Mouse (Mus musculus) liver, embryonic 16.5 days (tissue): ENCODE measurements around the gene Zfp964. TPM values are rescaled to one million over a fixed set of nuclear protein-coding genes. Genes with fewer than 3 reads are reported as not detected.
A peak's percentile ranks its signal among the peaks of the same experiment; 100 is the strongest.
"Not testable (repeated sequence)": the region's sequence is repeated elsewhere in the genome, so short reads cannot be mapped to it uniquely, and the experiment has no call there.

Experiments used
- ATAC-seq: fragments of 200-750 bp; cut with Nextera tagmentation; 2 replicates; pipeline ENCODE4 v1.8.0; 2017; ENCODE audit warnings: low read depth, mild to moderate bottlenecking, moderate number of reproducible peaks, moderate library complexity
- H3K27ac ChIP-seq: fragments of 300-500 bp; sonication (generic); 2 replicates; pipeline ENCODE4 v1.5.1; 2014; ENCODE audit warnings: mild to moderate bottlenecking, low read length
- H3K27me3 ChIP-seq: fragments of 300-500 bp; sonication (generic); 2 replicates; pipeline ENCODE4 v1.6.1; 2014; ENCODE audit warnings: low read depth, low read length, mixed read lengths; ENCODE audit not compliant: control insufficient read depth, insufficient read depth
- H3K36me3 ChIP-seq: fragments of 300-500 bp; sonication (generic); 2 replicates; pipeline ENCODE4 v1.6.1; 2014; ENCODE audit warnings: mild to moderate bottlenecking; ENCODE audit not compliant: control insufficient read depth, insufficient read depth
- H3K4me1 ChIP-seq: fragments of 300-500 bp; sonication (generic); 2 replicates; pipeline ENCODE4 v1.6.1; 2014; ENCODE audit warnings: low read depth, low read length, mixed read lengths; ENCODE audit not compliant: control insufficient read depth
- H3K4me2 ChIP-seq: fragments of 300-500 bp; sonication (generic); 2 replicates; pipeline ENCODE4 v1.6.1; 2014; ENCODE audit warnings: low read depth, low read length, mixed read lengths
- H3K4me3 ChIP-seq: fragments of 300-500 bp; sonication (generic); 2 replicates; pipeline ENCODE4 v1.5.1; 2014; ENCODE audit warnings: low read depth, mild to moderate bottlenecking, low read length
- H3K9ac ChIP-seq: fragments of 300-500 bp; sonication (generic); 2 replicates; pipeline ENCODE4 v1.6.1; 2014; ENCODE audit warnings: low read depth, low read length
- H3K9me3 ChIP-seq: fragments of 300-500 bp; sonication (generic); replicated peaks from 2 replicates; pipeline ENCODE4 v1.6.1; 2016; ENCODE audit warnings: low read length; ENCODE audit not compliant: control insufficient read depth
- WGBS: fragments of 180-500 bp; shearing (Covaris S2); extraction: QIAGEN DNeasy Blood & Tissue Kit; methylation state at CpG from one replicate; pipeline ENCODE4 v1.1.7; 2014; ENCODE audit not compliant: insufficient replicate concordance; 5-methylcytosine and 5-hydroxymethylcytosine counted together
- polyA plus RNA-seq: library from polyadenylated mRNA; unstranded; fragments of >200 nt; fragmentation: Nextera tagmentation; extraction: Ambion mirVana; gene quantifications from 2 replicates; pipeline ENCODE4 v1.2.1, GENCODE M21; 2015

Gene Zfp964
- 0.39 and 0.42 TPM in 2 replicates for polyA plus RNA-seq

DNA sequence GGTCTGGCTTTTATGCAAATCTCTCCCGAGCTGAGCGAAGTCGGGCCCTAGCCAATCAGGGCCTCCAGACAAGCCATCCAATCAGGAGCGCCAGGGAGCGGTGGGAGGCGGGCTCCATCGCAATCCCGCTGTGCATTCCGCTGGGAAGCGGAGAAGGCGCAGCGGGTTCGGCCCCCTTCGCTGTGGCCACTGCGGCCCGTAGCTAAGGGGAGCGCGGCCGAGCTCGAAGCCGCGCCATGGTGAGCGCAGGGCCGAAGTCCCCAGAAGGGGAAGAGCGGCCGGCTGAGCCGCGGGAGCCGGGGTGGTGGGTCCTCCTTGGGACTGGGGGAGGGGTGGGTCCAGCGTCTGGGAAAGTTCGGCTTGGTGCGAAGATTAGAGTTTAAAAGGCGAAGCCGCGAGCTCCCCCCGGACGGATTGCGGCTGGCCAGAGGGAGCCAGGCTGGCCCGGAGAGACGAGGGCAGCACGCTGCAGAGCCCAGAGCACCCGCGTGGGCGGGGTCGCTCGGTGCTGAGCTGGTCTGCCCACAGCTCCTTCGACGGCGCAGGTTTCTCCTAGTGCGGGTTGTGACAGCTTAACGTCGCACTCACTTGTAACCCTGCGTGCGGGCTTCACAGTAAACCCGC is at the start of gene Zfp964:
Gene Zfp964, plus strand, starts transcription at position 122 of the 624 bp plus-strand sequence.
- H3K9me3 ChIP-seq, result no peaks in the 10 kb centered on the region
- peak within 1 kb of the TSS; percentile 64 for H3K27ac ChIP-seq
- peak; percentile 96 for ATAC-seq
- under 1% methylated on average over 55 of the region's 55 CpGs for WGBS
- peak within 1 kb of the TSS; percentile 59 for H3K9ac ChIP-seq
- H3K36me3 ChIP-seq, result no peaks in the 10 kb centered on the region
- H3K4me3 ChIP-seq, result peak within 1 kb of the TSS; percentile 61
- H3K27me3 ChIP-seq, result peaks cover 19% of the 10 kb centered on the region
- H3K4me1 ChIP-seq, result no peaks in the 10 kb centered on the region
- peak within 1 kb of the TSS; percentile 78 for H3K4me2 ChIP-seq

DNA sequence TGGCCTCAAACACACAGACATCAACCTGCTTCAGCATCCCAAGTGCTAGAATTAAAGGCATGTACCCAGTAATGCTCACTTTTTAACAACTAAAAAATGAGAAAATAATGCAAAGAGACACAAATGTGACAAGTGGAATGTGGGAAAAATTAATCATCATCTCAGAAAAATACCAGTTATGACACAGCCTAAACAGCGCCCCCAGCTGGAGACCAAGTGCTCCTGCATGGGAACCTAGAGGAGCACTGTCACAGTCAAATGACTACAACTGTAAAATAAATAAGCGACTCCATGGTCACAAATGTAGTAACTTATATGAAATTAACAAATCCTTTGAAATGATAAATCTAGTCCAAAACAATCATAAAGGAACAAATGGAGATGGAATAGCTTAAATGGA is 39.6 kb upstream of the Zfp964 start:
- Histone ChIP-seq H3K27ac (no peak overlapping the region), H3K4me1 (no peaks in the 10 kb centered on the region), H3K9ac (no peak overlapping the region), H3K4me3 (no peak overlapping the region), H3K27me3 (no peaks in the 10 kb centered on the region), H3K36me3 (peaks cover 11% of the 10 kb centered on the region), H3K4me2 (no peak overlapping the region), H3K9me3 (no peaks in the 10 kb centered on the region)
- 49% methylated on average over 2 of the region's 2 CpGs for WGBS
- ATAC-seq, result no peak

DNA sequence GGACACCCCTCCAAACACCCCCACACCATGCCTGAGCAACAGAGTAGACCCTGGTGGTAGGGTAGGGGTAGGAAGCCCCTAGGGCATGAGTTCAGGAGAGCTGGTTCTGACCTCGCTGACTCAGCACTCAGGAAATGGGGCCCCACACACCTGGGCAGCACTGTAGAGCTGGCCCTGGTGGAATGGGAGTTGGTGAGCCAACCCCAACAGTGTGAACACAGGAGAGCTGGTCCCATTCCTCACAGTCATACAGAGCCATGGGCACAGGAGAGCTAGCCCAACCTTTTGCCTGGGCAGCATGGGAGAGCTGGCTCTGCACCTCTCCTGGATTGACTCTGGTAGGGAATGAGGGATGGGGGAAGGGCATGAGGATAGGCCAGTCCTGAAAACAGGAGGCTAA is 36.2 kb upstream of the Zfp964 start:
- WGBS, result 60% methylated on average over 1 of the region's 1 CpGs

DNA sequence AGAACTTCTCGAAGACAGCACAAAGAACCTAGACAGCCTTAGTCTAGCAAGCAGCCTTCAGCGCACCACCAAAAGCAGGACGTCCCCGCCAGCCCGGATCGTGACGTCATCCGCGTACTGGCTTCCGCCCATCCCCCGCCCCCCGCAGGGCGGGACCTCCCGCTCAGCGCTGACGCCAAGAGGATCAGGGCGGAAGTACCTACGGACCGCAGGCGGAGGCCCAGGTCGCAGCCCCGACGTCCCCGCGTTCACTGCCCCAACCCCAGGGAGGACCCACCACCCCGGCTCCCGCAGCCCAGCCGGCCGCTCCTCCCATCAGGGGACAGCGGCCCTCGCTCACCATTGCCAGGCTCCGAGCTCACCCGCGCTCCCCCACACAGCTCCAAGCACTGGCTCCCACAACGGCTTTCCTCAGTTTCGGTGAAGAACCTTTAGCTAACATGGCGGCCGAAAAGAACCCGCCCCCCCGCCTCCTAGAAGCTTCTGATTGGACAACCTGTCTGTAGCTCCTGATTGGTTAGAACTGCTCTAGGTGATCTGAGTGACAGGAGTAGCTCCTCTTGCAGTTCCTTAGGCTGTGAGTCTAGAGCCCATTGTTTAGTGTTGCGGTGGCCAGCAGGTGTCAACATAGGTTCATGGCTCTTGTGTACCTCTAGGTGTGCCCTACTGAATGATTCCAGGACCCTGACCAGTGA is 29.0 kb upstream of the Zfp964 start, which contains the start of gene Zfp868:
Gene Zfp868, minus strand, starts transcription at position 454 of the 695 bp plus-strand sequence.
- peaks cover 9% of the 10 kb centered on the region for H3K4me1 ChIP-seq
- ATAC-seq, result peak; percentile 96

More for the DNA sequence above, 36.2 kb upstream of the Zfp964 start:
- no peak overlapping the region for H3K4me3 ChIP-seq
- H3K36me3 ChIP-seq, result no peaks in the 10 kb centered on the region; the same call in 1 of the 2 replicates
- H3K4me2 ChIP-seq, result no peak overlapping the region
- H3K27ac ChIP-seq, result no peak overlapping the region
- 0 out of 2 replicates have a peak, but pooled peaks have one; percentile 9 for ATAC-seq
- no peaks in the 10 kb centered on the region for H3K27me3 ChIP-seq
- no peaks in the 10 kb centered on the region for H3K4me1 ChIP-seq
- no peak overlapping the region for H3K9ac ChIP-seq
- no peaks in the 10 kb centered on the region for H3K9me3 ChIP-seq

DNA sequence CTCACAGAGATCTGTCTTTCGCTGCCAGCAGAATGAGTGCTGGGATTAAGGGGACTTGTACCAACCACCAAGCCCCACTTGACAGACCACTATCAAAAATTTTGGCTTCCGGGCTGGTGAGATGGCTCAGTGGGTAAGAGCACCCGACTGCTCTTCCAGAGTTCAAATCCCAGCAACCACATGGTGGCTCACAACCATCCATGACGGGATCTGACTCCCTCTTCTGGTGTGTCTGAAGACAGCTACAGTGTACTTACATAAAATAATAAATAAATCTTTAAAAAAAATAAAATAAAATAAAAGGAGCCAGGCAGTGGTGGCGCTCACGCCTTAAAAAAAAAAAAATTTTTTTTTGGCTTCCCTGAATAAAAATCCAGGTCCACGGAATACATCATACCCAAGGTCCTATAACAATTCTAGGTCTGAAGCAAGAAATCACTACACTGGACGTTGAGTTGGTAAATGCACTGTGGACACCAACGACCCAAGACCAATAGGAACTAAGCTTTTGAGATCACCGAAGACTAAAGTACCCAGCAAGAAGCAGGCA is 396 bp upstream of the Zfp964 start:
- Histone ChIP-seq H3K4me3 (peak overlapping the region; percentile 61), H3K9me3 (no peaks in the 10 kb centered on the region), H3K27ac (no peak overlapping the region), H3K4me1 (no peaks in the 10 kb centered on the region), H3K27me3 (peaks cover 19% of the 10 kb centered on the region), H3K4me2 (peak overlapping the region; percentile 78), H3K9ac (no peak overlapping the region), H3K36me3 (no peaks in the 10 kb centered on the region)
- no peak for ATAC-seq
- WGBS, result 34% methylated on average over 10 of the region's 10 CpGs

More for the DNA sequence above, 29.0 kb upstream of the Zfp964 start, which contains the start of gene Zfp868:
- H3K4me3 ChIP-seq, result peak within 1 kb of the TSS; percentile 72
- H3K9me3 ChIP-seq, result no peaks in the 10 kb centered on the region
- H3K9ac ChIP-seq, result peak within 1 kb of the TSS; percentile 86
- H3K27me3 ChIP-seq, result no peaks in the 10 kb centered on the region
- H3K36me3 ChIP-seq, result no peaks in the 10 kb centered on the region
- under 1% methylated on average over 41 of the region's 41 CpGs for WGBS
- peak within 1 kb of the TSS; percentile 90 for H3K27ac ChIP-seq
- peak within 1 kb of the TSS; percentile 80 for H3K4me2 ChIP-seq

DNA sequence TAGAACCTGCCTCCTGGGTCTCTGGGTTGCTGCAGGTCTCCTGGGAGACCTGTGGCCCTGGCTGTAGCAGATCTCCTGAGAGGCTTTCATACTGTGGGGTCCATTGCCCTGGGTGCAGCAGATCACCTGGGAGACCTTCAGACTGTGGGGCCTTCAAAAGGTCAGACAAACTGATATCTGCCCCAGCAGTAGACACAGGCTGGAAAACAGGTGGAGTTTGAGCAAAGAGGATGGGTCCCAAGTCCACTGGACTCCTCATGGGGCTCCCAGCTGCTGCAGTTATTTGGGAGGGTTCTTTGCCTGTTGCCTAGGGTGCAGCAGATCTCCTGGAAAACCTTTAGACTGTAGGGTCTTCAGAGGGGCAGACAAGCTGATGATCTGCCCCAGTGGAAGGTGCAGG is 7.0 kb downstream of the Zfp964 start:
- Histone ChIP-seq H3K9ac (no peak overlapping the region), H3K27me3 (no peaks in the 10 kb centered on the region), H3K9me3 (no peaks in the 10 kb centered on the region), H3K4me1 (no peaks in the 10 kb centered on the region), H3K27ac (no peak overlapping the region), H3K36me3 (no peaks in the 10 kb centered on the region), H3K4me3 (no peak overlapping the region), H3K4me2 (no peak overlapping the region)
- ATAC-seq, result peak; percentile 77

DNA sequence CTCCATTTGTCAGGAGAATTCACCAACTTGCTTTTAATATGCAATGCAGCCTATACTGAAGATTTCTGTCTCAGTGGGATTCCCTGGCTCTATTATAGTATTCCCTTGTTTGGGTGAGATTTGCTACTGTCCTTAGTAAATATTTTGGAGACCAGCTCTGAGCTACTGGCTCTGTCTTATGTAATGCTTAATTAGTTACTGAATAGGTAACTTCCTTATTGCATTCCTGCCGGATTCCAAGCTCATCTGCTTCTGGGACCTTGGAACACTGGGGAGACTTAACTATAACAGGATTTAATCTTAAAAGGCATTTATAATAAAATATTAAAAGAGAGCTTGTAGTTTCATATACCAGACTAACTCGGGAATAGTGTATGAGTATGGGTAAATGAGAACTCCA is 10.8 kb downstream of the Zfp964 start:
- not testable (repeated sequence) for ATAC-seq, H3K36me3 ChIP-seq, H3K9ac ChIP-seq, H3K27ac ChIP-seq, H3K9me3 ChIP-seq, H3K27me3 ChIP-seq, H3K4me3 ChIP-seq, H3K4me1 ChIP-seq, H3K4me2 ChIP-seq
- WGBS, result 50% methylated on average over 2 of the region's 2 CpGs

DNA sequence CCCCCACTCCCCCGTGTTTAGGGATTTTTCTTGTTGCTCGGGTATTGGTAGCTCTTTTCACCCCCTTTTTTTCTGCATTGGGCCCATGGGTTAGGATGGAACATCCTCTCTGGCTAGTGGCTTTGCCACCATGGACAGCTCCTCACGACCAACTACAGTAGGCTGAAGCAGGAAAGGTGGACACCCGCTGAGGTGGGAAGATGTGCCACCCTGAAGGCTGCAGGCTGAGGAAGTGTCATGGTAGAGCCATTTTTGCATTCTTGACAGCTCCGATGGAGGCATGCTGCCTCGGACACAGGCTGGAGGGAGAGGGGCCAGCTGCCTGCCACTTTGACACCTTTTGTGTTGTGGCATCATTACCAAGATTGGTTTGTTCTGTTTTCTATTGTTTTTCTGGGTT is 47.5 kb downstream of the Zfp964 start:
- WGBS, result 64% methylated on average over 6 of the region's 6 CpGs
- Histone ChIP-seq H3K4me1 (no peaks in the 10 kb centered on the region), H3K4me3 (no peak overlapping the region), H3K4me2 (no peak overlapping the region), H3K36me3 (peaks cover 27% of the 10 kb centered on the region), H3K27me3 (no peaks in the 10 kb centered on the region), H3K27ac (no peak overlapping the region), H3K9me3 (no peaks in the 10 kb centered on the region), H3K9ac (no peak overlapping the region)
- no peak for ATAC-seq

DNA sequence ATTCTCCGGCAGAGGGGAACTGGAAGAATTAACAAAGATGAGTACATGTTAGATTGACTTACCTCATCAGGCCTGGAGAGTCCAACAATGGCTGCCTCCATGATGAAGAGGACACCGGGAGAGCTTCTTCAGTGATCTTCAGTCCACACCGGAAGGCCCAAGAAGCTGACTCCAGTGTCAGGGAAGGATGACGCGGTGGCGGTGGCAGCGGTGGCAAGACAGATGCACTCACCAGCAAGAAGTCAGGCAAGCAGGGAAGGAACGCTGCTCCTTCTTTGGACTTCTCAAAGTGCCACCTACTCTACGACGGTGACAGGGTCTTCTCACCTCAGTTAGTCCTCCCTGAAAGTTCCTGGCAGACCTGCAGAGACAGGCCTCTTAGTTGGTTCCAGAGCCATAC is 56.3 kb downstream of the Zfp964 start, which contains the start of gene Zfp869:
Gene Zfp869, minus strand, starts transcription at position 101 of the 400 bp plus-strand sequence.
- not testable (repeated sequence) for H3K4me1 ChIP-seq, H3K9me3 ChIP-seq, H3K9ac ChIP-seq, H3K4me3 ChIP-seq, H3K27ac ChIP-seq, H3K4me2 ChIP-seq, ATAC-seq, H3K27me3 ChIP-seq
- peaks cover 53% of the 10 kb centered on the region for H3K36me3 ChIP-seq
- WGBS, result 93% methylated on average over 8 of the region's 10 CpGs
